Mouse (Mus musculus) ES-Bruce4 (cell line): ENCODE measurements around the gene Clrn2. TPM values are rescaled to one million over a fixed set of nuclear protein-coding genes. Genes with fewer than 3 reads are reported as not detected.
A peak's percentile ranks its signal among the peaks of the same experiment; 100 is the strongest.

Experiments used
- H3K27ac ChIP-seq: 2 replicates; pipeline ENCODE4 v1.5.1; 2012; ENCODE audit warnings: low read length, inconsistent platforms; ENCODE audit not compliant: insufficient read depth
- H3K27me3 ChIP-seq: 2 replicates; pipeline ENCODE4 v1.6.1; 2012; ENCODE audit warnings: mild to moderate bottlenecking, low read length, inconsistent platforms; ENCODE audit not compliant: control insufficient read depth, poor library complexity, insufficient read depth, severe bottlenecking
- H3K36me3 ChIP-seq: 2 replicates; pipeline ENCODE4 v1.6.1; 2012; ENCODE audit warnings: inconsistent platforms, mild to moderate bottlenecking, low read length, moderate library complexity; ENCODE audit not compliant: control insufficient read depth, poor library complexity, insufficient read depth, severe bottlenecking
- H3K4me1 ChIP-seq: one replicate; pipeline ENCODE4 v1.8.1; 2011; ENCODE audit warnings: low read length; ENCODE audit not compliant: control insufficient read depth, insufficient read depth
- H3K4me3 ChIP-seq: 2 replicates; pipeline ENCODE4 v1.5.1; 2011; ENCODE audit warnings: low read depth, mild to moderate bottlenecking, low read length
- H3K9ac ChIP-seq: 2 replicates; pipeline ENCODE4 v1.6.1; 2012; ENCODE audit warnings: low read depth, mild to moderate bottlenecking, inconsistent platforms; ENCODE audit not compliant: poor library complexity, severe bottlenecking
- H3K9me3 ChIP-seq: replicated peaks from 2 replicates; pipeline ENCODE4 v1.6.1; 2012; ENCODE audit warnings: mild to moderate bottlenecking, low read length, inconsistent platforms; ENCODE audit not compliant: control insufficient read depth, poor library complexity, insufficient read depth, severe bottlenecking
- CTCF ChIP-seq: IDR thresholded peaks from one replicate; pipeline ENCODE4 v1.8.1; 2011; ENCODE audit warnings: low read depth, low read length
- EP300 ChIP-seq: IDR thresholded peaks from 2 replicates; pipeline ENCODE4 v1.6.1; 2011; ENCODE audit warnings: low read depth, low read length; ENCODE audit not compliant: insufficient read depth
- POLR2A ChIP-seq: IDR thresholded peaks from one replicate; pipeline ENCODE4 v1.8.1; 2011; ENCODE audit warnings: low read length; ENCODE audit not compliant: insufficient read depth
- polyA plus RNA-seq: library from polyadenylated mRNA; stranded (reverse); fragments of >200 nt; gene quantifications from 2 replicates; pipeline ENCODE4 v1.2.4, GENCODE M21; 2011; ENCODE audit warnings: low read depth; ENCODE audit not compliant: missing spikeins, insufficient read depth, insufficient read length

The Clrn2 gene
- polyA plus RNA-seq, 1 experiment = not detected

- TF ChIP-seq CTCF = no peak
- TF ChIP-seq POLR2A = no peak
- no peak for TF ChIP-seq EP300
- Histone ChIP-seq H3K27me3 (no peaks in the 10 kb centered on the region; the same call in 1 of the 2 replicates), H3K4me3 (no peak overlapping the region), H3K9me3 (no peaks in the 10 kb centered on the region), H3K9ac (no peak overlapping the region), H3K4me1 (no peaks in the 10 kb centered on the region), H3K36me3 (no peaks in the 10 kb centered on the region), H3K27ac (no peak overlapping the region)
Observed at GRCm38 (mm10) chr5:45472880-45473450, 19.4 kb downstream of the Clrn2 start.

DNA sequence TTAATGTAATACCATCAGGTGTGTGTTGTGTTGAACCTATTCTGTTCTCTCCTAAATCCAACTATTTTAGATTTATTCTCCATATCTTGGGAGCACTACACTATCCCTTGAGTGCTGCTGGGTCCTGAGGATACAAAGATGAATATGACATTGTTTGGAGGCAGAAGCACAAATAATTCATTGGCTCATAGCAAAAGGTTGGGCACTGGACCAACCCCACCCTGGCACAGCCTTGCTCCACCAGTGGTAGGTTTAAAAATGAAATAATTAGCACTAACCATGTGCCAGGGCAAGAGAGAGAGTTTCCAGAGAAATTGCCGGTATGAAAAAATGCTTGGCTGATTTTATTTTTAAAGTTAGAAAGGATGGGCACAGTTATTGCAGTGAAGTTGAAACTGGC lies 20.0 kb downstream of the Clrn2 start:
- Histone ChIP-seq H3K27me3 (no peaks in the 10 kb centered on the region; the same call in 1 of the 2 replicates), H3K9ac (no peak overlapping the region), H3K27ac (no peak overlapping the region), H3K4me3 (no peak overlapping the region), H3K36me3 (no peaks in the 10 kb centered on the region), H3K9me3 (no peaks in the 10 kb centered on the region), H3K4me1 (no peaks in the 10 kb centered on the region)
- TF ChIP-seq EP300 (no peak), CTCF (no peak), POLR2A (no peak)

GRCm38 (mm10) chr5:45474215-45474614 lies 20.7 kb downstream of the Clrn2 start:
- H3K4me1 ChIP-seq = no peaks in the 10 kb centered on the region
- H3K9ac ChIP-seq = no peak overlapping the region
- no peak overlapping the region for H3K27ac ChIP-seq
- TF ChIP-seq CTCF (peak; percentile 14), POLR2A (no peak)
- H3K4me3 ChIP-seq = no peak overlapping the region
- H3K27me3 ChIP-seq = no peaks in the 10 kb centered on the region; the same call in 1 of the 2 replicates
- H3K9me3 ChIP-seq = no peaks in the 10 kb centered on the region
- H3K36me3 ChIP-seq = no peaks in the 10 kb centered on the region

- H3K4me1 ChIP-seq = no peaks in the 10 kb centered on the region
- no peaks in the 10 kb centered on the region for H3K36me3 ChIP-seq
- no peak overlapping the region for H3K4me3 ChIP-seq
- no peak overlapping the region for H3K9ac ChIP-seq
- TF ChIP-seq POLR2A = no peak
- no peak for TF ChIP-seq EP300
- TF ChIP-seq CTCF = no peak
- H3K27me3 ChIP-seq = no peaks in the 10 kb centered on the region; the same call in 1 of the 2 replicates
- no peak overlapping the region for H3K27ac ChIP-seq
- H3K9me3 ChIP-seq = no peaks in the 10 kb centered on the region
Observed at GRCm38 (mm10) chr5:45474758-45475157, 21.2 kb downstream of the Clrn2 start.

DNA sequence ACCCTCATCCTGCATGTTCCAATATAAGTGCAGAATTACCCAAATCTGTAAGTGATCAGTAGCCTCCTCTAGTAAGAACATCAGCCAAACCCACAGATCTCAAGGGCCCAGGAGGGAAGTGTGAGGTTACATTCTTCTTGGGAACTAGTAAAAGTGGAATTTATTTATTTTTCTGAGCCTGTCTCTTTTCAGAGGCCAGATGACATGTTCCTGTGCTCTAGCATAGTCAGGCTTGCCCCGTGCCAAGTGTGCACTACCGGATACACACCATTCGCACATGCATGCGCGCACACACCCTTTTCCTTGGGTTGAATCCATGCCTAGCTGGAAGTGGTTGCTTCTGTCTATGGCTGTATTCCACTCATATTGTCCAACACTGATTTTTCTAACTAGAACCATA lies 22.2 kb downstream of the Clrn2 start:
- H3K27me3 ChIP-seq = no peaks in the 10 kb centered on the region; the same call in 1 of the 2 replicates
- no peaks in the 10 kb centered on the region for H3K9me3 ChIP-seq
- H3K36me3 ChIP-seq = no peaks in the 10 kb centered on the region
- no peak overlapping the region for H3K9ac ChIP-seq
- no peak overlapping the region for H3K4me3 ChIP-seq
- H3K27ac ChIP-seq = no peak overlapping the region
- TF ChIP-seq CTCF = no peak
- TF ChIP-seq EP300 = no peak
- no peak for TF ChIP-seq POLR2A
- H3K4me1 ChIP-seq = no peaks in the 10 kb centered on the region

DNA sequence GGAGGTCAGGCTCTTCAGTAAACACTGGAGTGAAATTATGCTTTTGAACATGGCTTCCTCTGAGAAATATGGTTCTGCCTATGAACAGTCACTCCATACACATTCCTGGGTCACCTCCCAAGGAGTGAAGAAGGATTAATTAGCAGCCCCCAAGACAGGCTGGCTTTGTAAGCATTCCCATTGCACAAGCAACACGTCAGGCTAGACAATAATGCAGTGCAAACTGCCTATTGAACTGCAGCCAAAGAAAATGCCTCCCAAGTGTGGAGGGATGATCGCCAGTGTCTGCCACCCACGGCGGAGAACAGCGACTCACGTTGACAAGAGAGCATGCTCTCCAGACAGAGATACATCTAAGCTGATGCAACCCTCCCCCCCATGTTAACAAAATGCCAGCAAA lies 22.7 kb downstream of the Clrn2 start:
- no peaks in the 10 kb centered on the region for H3K4me1 ChIP-seq
- H3K27me3 ChIP-seq = no peaks in the 10 kb centered on the region; the same call in 1 of the 2 replicates
- no peak overlapping the region for H3K4me3 ChIP-seq
- H3K36me3 ChIP-seq = no peaks in the 10 kb centered on the region
- no peak overlapping the region for H3K27ac ChIP-seq
- H3K9ac ChIP-seq = no peak overlapping the region
- no peak for TF ChIP-seq CTCF
- TF ChIP-seq POLR2A = no peak
- TF ChIP-seq EP300 = no peak
- H3K9me3 ChIP-seq = no peaks in the 10 kb centered on the region
